Mouse (Mus musculus) colon, adult 2 months (tissue): ENCODE measurements around the gene Hist1h3a. TPM values are rescaled to one million over a fixed set of nuclear protein-coding genes. Genes with fewer than 3 reads are reported as not detected.

ENCODE experiments used
- polyA plus RNA-seq: library from polyadenylated mRNA; depleted of rRNA; stranded (reverse); fragments of >200 nt; gene quantifications from 2 replicates; pipeline ENCODE4 v1.2.3, GENCODE M21; 2012; rRNA removed

Hist1h3a gene
- 23.6 and 24.8 TPM in 2 replicates for polyA plus RNA-seq

DNA sequence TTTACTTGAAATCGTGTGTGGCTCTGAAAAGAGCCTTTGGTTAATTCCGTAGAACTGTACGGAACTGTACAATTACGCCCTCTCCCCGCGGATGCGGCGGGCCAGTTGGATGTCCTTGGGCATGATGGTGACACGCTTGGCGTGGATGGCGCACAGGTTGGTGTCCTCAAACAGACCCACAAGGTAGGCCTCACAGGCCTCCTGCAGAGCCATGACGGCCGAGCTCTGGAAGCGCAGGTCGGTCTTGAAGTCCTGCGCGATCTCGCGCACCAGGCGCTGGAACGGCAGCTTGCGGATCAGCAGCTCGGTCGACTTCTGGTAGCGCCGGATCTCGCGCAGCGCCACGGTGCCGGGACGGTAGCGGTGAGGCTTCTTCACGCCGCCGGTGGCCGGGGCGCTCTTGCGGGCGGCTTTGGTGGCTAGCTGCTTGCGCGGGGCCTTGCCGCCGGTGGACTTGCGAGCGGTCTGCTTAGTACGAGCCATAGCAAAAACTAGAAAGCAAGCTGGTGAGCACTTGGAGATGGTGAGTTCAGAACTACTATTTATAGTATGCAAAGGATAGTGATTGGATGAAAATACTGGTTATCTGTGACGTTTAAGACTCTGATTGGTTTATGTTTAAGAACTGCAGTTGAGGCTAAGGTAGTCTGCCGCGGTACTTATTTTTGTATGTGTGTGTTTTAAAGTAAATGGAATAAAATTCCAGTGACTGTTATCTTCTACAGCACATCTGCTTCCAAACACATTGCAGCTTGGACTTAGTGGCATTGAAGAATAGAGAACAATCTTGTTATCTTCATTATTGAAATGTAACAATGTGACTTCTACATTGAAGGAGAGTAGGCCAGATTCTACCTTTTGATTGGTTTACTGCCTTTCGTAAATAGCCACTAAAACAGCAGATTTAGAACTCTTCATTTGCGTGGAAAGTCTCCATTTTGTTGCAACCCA lies at the start of gene Hist1h3a:
TSS of gene Hist1h3a (minus strand) at position 516 of the 951 bp plus-strand sequence.

GRCm38 (mm10) chr13:23806422-23807052 lies 44.4 kb upstream of the Hist1h3a start, which contains the start of gene Slc17a2:
Slc17a2 (plus strand) TSS chr13:23806993.

DNA sequence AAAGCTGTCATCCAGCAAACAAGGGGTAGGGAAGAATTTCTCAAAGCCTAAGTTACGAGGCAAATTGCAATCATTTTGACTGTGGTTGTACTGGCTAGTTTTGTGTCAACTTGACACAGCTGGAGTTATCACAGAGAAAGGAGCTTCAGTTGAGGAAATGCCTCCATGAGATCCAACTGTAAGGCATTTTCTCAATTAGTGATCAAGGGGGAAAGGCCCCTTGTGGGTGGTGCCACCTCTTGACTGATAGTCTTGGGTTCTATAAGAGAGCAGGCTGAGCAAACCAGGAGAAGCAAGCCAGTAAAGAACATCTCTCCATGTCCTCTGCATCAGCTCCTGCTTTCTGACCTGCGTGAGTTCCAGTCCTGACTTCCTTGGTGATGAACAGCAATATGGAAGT lies 7.4 kb upstream of the Hist1h3a start, which contains the start of gene Trim38:
TSS of gene Trim38 (plus strand) at position 301 of the 400 bp plus-strand sequence.

DNA sequence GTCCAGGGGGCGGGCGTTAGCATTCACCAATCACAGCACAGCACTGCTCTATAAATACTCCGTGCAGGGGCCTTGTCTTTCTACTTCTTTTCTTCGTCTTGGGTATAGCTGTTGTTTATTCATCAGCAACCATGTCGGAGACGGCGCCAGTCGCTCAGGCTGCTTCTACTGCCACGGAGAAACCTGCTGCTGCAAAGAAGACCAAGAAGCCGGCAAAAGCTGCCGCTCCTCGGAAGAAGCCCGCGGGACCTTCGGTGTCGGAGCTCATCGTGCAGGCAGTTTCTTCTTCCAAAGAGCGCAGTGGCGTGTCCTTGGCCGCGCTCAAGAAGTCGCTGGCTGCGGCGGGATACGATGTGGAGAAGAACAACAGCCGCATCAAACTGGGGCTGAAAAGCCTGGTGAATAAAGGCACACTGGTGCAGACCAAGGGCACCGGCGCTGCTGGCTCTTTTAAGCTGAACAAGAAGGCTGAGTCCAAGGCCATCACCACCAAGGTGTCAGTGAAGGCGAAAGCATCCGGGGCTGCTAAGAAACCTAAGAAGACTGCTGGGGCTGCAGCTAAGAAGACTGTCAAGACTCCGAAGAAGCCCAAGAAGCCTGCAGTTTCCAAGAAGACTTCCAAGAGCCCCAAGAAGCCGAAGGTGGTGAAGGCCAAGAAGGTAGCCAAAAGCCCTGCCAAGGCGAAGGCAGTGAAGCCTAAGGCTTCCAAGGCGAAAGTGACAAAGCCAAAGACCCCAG lies 1.6 kb upstream of the Hist1h3a start, which contains the start of gene Hist1h1a:
TSS of gene Hist1h1a (plus strand) at position 81 of the 738 bp plus-strand sequence.

DNA sequence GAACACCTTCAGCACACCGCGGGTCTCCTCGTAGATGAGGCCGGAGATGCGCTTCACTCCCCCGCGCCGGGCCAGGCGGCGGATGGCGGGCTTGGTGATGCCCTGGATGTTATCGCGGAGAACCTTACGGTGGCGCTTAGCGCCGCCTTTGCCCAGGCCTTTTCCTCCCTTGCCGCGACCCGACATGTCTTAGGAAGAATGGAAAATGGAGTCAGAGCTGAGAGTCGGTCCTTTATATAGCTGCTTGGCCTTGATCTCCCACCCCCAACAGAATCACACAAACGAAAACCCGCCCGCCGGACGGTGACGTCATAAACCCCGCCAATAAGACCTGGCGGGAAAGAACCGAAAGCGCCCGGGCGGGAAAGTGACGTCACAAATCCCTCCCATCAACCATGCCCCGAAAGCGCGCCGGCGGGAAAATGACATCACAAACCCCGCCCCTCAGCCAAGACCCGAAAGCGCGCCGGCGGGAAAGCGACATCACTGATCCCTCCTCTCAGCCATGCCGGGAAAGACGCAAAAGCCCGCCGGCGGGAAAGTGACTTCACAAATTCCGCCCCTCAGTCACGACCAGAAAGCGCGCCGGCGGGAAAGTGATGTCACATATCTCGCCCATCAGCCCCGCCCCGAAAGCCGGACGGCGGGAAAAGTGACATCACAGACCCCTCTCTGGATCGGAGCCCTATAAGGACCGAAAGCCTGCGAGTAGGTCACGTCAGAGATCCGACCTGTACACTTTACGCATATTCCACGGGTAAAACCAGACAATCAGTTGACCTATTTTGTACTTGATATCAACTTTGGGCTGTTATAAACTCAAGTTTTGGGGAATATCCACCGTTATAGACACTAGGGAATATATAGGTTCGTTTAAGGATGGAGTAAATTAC lies 968 bp downstream of the Hist1h3a start, which contains the start of gene Hist1h4a:
TSS of gene Hist1h4a (minus strand) at position 259 of the 893 bp plus-strand sequence.

GRCm38 (mm10) chr13:23756790-23757189 lies 5.4 kb downstream of the Hist1h3a start, which contains the start of gene Hist1h4b:
Hist1h4b (plus strand) TSS chr13:23757013.

DNA sequence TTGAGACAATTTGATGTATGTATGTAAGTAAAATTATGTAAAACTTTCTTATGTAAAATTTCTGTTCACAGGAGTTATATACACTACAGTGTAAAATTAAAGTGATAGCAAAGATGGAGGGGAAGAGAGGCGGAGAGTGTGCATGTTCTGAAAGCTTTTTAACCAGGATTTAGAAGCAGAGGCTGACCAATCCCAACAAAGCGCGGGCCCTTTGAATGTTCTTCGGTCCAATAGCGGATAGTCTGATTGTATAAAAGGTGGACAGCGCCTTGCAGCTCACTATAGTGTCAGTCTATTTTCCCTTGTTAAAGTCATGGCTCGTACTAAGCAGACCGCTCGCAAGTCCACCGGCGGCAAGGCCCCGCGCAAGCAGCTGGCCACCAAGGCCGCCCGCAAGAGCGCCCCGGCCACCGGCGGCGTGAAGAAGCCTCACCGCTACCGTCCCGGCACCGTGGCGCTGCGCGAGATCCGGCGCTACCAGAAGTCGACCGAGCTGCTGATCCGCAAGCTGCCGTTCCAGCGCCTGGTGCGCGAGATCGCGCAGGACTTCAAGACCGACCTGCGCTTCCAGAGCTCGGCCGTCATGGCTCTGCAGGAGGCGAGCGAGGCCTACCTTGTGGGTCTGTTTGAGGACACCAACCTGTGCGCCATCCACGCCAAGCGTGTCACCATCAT lies 10.0 kb downstream of the Hist1h3a start, which contains the start of gene Hist1h3b:
TSS of gene Hist1h3b (plus strand) at position 201 of the 675 bp plus-strand sequence.

GRCm38 (mm10) chr13:23750839-23751477 lies 11.2 kb downstream of the Hist1h3a start, which contains the start of gene Hist1h2ab:
Hist1h2ab (plus strand) TSS chr13:23751126.

DNA sequence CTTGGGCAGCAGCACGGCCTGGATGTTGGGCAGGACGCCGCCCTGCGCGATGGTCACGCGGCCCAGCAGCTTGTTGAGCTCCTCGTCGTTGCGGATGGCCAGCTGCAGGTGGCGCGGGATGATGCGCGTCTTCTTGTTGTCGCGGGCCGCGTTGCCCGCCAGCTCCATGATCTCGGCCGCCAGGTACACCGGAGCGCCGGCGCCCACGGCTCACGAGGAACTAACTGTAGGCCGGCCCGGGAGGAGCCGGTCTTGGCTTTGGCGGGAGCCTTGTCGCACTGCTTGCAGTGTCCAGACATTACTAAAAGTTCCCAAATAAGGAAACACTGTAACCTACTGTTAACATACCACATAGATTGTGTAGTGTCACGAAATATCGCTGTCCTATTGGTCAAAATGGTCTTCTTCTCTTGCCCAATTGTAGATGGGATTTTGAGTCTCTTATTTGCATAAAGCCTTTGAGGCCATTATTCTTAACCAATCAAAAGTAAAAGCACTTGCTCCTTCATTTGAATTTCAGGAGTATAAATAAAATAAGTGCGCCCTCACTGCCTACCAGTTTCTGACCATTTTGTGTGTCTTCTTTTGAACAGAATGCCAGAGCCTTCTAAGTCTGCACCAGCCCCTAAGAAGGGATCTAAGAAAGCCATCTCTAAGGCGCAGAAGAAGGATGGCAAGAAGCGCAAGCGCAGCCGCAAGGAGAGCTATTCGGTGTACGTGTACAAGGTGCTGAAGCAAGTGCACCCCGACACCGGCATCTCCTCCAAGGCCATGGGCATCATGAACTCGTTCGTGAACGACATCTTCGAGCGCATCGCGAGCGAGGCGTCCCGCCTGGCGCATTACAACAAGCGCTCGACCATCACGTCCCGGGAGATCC lies 15.7 kb downstream of the Hist1h3a start, which contains the start of gene Hist1h2bb:
TSS of gene Hist1h2bb (plus strand) at position 534 of the 880 bp plus-strand sequence.

GRCm38 (mm10) chr13:23745381-23746161 lies 16.6 kb downstream of the Hist1h3a start, which contains the start of gene Hist1h3c:
Hist1h3c (minus strand) TSS chr13:23745602.

GRCm38 (mm10) chr13:23738677-23739068 lies 23.5 kb downstream of the Hist1h3a start, which contains the start of gene Hist1h1c:
Hist1h1c (plus strand) TSS chr13:23738808.

Other genes with a start within 250 kb of the Hist1h3a start
- 42.2 and 63.4 TPM in 2 replicates for gene Hist1h4h, start 231.3 kb downstream of the Hist1h3a start, polyA plus RNA-seq
- 245 and 289 TPM in 2 replicates for gene Hist1h2af, start 228.5 kb downstream of the Hist1h3a start, polyA plus RNA-seq
- gene Hist1h3g, start 227.0 kb downstream of the Hist1h3a start, polyA plus RNA-seq, result 23.2 and 33.2 TPM in 2 replicates
- 4.9 and 5.3 TPM in 2 replicates for gene Hist1h2bh, start 219.0 kb downstream of the Hist1h3a start, polyA plus RNA-seq
- gene Hist1h3f, start 218.3 kb downstream of the Hist1h3a start, polyA plus RNA-seq, result 5.0 and 6.7 TPM in 2 replicates
- 13.1 and 22.8 TPM in 2 replicates for gene Hist1h4f, start 210.7 kb downstream of the Hist1h3a start, polyA plus RNA-seq
- gene Hist1h1d, start 209.1 kb downstream of the Hist1h3a start, polyA plus RNA-seq, result 0.45 and 0.47 TPM in 2 replicates
- 32.1 and 36.8 TPM in 2 replicates for gene Hist1h3e, start 200.0 kb downstream of the Hist1h3a start, polyA plus RNA-seq
- 15.1 and 16.2 TPM in 2 replicates for gene Hist1h2ae, start 191.2 kb downstream of the Hist1h3a start, polyA plus RNA-seq
- 49.0 and 58.2 TPM in 2 replicates for gene Hist1h2bg, start 191.0 kb downstream of the Hist1h3a start, polyA plus RNA-seq
- gene Hist1h2bf, start 188.2 kb downstream of the Hist1h3a start, polyA plus RNA-seq, result 11.4 and 19.0 TPM in 2 replicates
- 6.9 and 11.5 TPM in 2 replicates for gene Hist1h2ad, start 188.0 kb downstream of the Hist1h3a start, polyA plus RNA-seq
- 13.8 and 18.8 TPM in 2 replicates for gene Hist1h3d, start 186.6 kb downstream of the Hist1h3a start, polyA plus RNA-seq
- gene Hist1h4d, start 180.8 kb downstream of the Hist1h3a start, polyA plus RNA-seq, result 12.3 and 14.7 TPM in 2 replicates
- 3.1 and 3.3 TPM in 2 replicates for gene Hist1h2be, start 141.3 kb downstream of the Hist1h3a start, polyA plus RNA-seq
- 3.2 and 3.9 TPM in 2 replicates for gene Hist1h1e, start 139.8 kb downstream of the Hist1h3a start, polyA plus RNA-seq
- gene Hist1h2ac, start 78.4 kb downstream of the Hist1h3a start, polyA plus RNA-seq, result 2.4 and 3.8 TPM in 2 replicates
- gene Hist1h2bc, start 78.2 kb downstream of the Hist1h3a start, polyA plus RNA-seq, result 410 and 605 TPM in 2 replicates
- gene Hist1h1t, start 66.6 kb downstream of the Hist1h3a start, polyA plus RNA-seq, result not detected in 2 replicates
- 20.7 and 21.2 TPM in 2 replicates for gene Hist1h4c, start 63.9 kb downstream of the Hist1h3a start, polyA plus RNA-seq
- gene Hfe, start 51.5 kb downstream of the Hist1h3a start, polyA plus RNA-seq, result 9.4 and 10.3 TPM in 2 replicates
- 204 and 212 TPM in 2 replicates for gene Hist1h1c, start 23.6 kb downstream of the Hist1h3a start, polyA plus RNA-seq
- 23.6 and 30.3 TPM in 2 replicates for gene Hist1h3c, start 16.8 kb downstream of the Hist1h3a start, polyA plus RNA-seq
- gene Hist1h2bb, start 15.7 kb downstream of the Hist1h3a start, polyA plus RNA-seq, result 12.8 and 18.4 TPM in 2 replicates
- 23.5 and 25.9 TPM in 2 replicates for gene Hist1h2ab, start 11.3 kb downstream of the Hist1h3a start, polyA plus RNA-seq
- gene Hist1h3b, start 10.1 kb downstream of the Hist1h3a start, polyA plus RNA-seq, result 26.4 and 32.0 TPM in 2 replicates
- 20.0 and 20.8 TPM in 2 replicates for gene Hist1h4b, start 5.4 kb downstream of the Hist1h3a start, polyA plus RNA-seq
- gene Hist1h4a, start 1.2 kb downstream of the Hist1h3a start, polyA plus RNA-seq, result 15.5 and 15.9 TPM in 2 replicates
- gene Hist1h1a, start 1.3 kb upstream of the Hist1h3a start, polyA plus RNA-seq, result 1.1 and 1.4 TPM in 2 replicates
- gene Trim38, start 7.5 kb upstream of the Hist1h3a start, polyA plus RNA-seq, result 0.12 and 0.14 TPM in 2 replicates
- 0.36 and 0.59 TPM in 2 replicates for gene Slc17a2, start 44.6 kb upstream of the Hist1h3a start, polyA plus RNA-seq
- not detected in 2 replicates for gene Slc17a3, start 77.0 kb upstream of the Hist1h3a start, polyA plus RNA-seq
- gene Slc17a1, start 105.4 kb upstream of the Hist1h3a start, polyA plus RNA-seq, result not detected in 2 replicates
- 16.1 and 27.1 TPM in 2 replicates for gene Slc17a4, start 152.6 kb upstream of the Hist1h3a start, polyA plus RNA-seq
- not detected in 2 replicates for gene Hist1h2ba, start 171.8 kb upstream of the Hist1h3a start, polyA plus RNA-seq
- gene Hist1h2aa, start 172.1 kb upstream of the Hist1h3a start, polyA plus RNA-seq, result not detected in 2 replicates
- 2.1 and 3.1 TPM in 2 replicates for gene Scgn, start 228.8 kb upstream of the Hist1h3a start, polyA plus RNA-seq